Mouse (Mus musculus): Measurements from ENCODE around the gene Chid1.
A peak's percentile ranks its signal among the peaks of the same experiment; 100 is the strongest.

Chid1 gene

GRCm38 (mm10) chr7:141501820-141502555 lies 37.7 kb downstream of the Chid1 start:
- DNase-seq = no peak

- DNase-seq = no peak
Measured at GRCm38 (mm10) chr7:141497600-141497999, 42.1 kb downstream of the Chid1 start.

GRCm38 (mm10) chr7:141495940-141496339 lies 43.7 kb downstream of the Chid1 start:
- DNase-seq = no peak

GRCm38 (mm10) chr7:141495379-141495778 lies 44.3 kb downstream of the Chid1 start:
- DNase-seq = no peak

GRCm38 (mm10) chr7:141493729-141494128 lies 45.9 kb downstream of the Chid1 start:
- DNase-seq = no peak

GRCm38 (mm10) chr7:141492738-141493137 lies 46.9 kb downstream of the Chid1 start:
- no peak for DNase-seq

GRCm38 (mm10) chr7:141491151-141491550 lies 48.5 kb downstream of the Chid1 start:
- peak in 1 of 2 experiments; percentile 19 for DNase-seq

GRCm38 (mm10) chr7:141487141-141487540 lies 52.5 kb downstream of the Chid1 start:
- no peak for DNase-seq

GRCm38 (mm10) chr7:141486239-141486638 lies 53.4 kb downstream of the Chid1 start:
- no peak for DNase-seq

GRCm38 (mm10) chr7:141485606-141486005 lies 54.1 kb downstream of the Chid1 start:
- no peak for DNase-seq

- DNase-seq = no peak
Measured at GRCm38 (mm10) chr7:141485186-141485585, 54.5 kb downstream of the Chid1 start.

GRCm38 (mm10) chr7:141484186-141485120 lies 55.2 kb downstream of the Chid1 start:
- no peak for DNase-seq

- no peak for DNase-seq
Measured at GRCm38 (mm10) chr7:141483114-141483653, 56.5 kb downstream of the Chid1 start.

- DNase-seq = no peak
Measured at GRCm38 (mm10) chr7:141482531-141483024, 57.1 kb downstream of the Chid1 start.

- peak; percentile 66 to 67 for DNase-seq
Measured at GRCm38 (mm10) chr7:141481498-141482401, 57.9 kb downstream of the Chid1 start.

- DNase-seq = peak; percentile 78 to 79
Measured at GRCm38 (mm10) chr7:141480842-141481497, 58.7 kb downstream of the Chid1 start.

- DNase-seq = no peak
Measured at GRCm38 (mm10) chr7:141478270-141478748, 61.3 kb downstream of the Chid1 start.

GRCm38 (mm10) chr7:141477578-141478269 lies 61.9 kb downstream of the Chid1 start:
- no peak for DNase-seq

- DNase-seq = no peak
Measured at GRCm38 (mm10) chr7:141476981-141477370, 62.7 kb downstream of the Chid1 start.

GRCm38 (mm10) chr7:141476226-141476980 lies 63.3 kb downstream of the Chid1 start:
- DNase-seq = peak in 1 of 2 experiments; percentile 37

All from B cell, adult 2 months (primary cell).